Mouse (Mus musculus) 3T3-L1 (cell line): Measurements from ENCODE around the gene Il2ra.

Source experiments
- DNase-seq: peaks from one replicate; pipeline ENCODE4 v3.0.0-alpha.2; 2015; ENCODE audit warnings: low read depth, low spot score

Il2ra gene

DNA sequence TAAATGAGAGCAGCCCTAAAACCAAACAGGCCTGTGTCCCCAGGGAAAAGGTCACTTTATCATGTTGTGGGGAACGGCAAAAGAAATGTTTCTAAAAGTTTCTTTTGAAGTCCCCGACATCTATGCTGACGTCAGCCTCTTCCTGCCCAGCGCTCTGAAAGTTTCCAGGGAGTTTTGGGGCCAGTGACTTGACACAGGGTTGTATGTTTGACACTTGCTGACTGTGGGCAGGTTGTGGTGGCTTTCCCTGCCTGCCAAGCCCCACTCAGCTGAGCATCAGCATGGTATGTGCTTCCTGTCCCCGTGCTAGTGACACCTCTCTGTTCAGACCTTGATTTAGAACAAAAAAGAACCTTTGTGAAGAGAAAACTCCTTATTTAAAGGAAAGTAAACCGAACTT lies 10.7 kb downstream of the Il2ra start:
- no peak for DNase-seq

- DNase-seq: no peak
Measured at GRCm38 (mm10) chr2:11653780-11654179, 11.2 kb downstream of the Il2ra start.

GRCm38 (mm10) chr2:11654990-11655931 lies 12.7 kb downstream of the Il2ra start:
- peak; percentile 80 for DNase-seq

GRCm38 (mm10) chr2:11657581-11657980 lies 15.0 kb downstream of the Il2ra start:
- DNase-seq: no peak

- DNase-seq: no peak
Measured at GRCm38 (mm10) chr2:11659263-11659662, 16.7 kb downstream of the Il2ra start.

DNA sequence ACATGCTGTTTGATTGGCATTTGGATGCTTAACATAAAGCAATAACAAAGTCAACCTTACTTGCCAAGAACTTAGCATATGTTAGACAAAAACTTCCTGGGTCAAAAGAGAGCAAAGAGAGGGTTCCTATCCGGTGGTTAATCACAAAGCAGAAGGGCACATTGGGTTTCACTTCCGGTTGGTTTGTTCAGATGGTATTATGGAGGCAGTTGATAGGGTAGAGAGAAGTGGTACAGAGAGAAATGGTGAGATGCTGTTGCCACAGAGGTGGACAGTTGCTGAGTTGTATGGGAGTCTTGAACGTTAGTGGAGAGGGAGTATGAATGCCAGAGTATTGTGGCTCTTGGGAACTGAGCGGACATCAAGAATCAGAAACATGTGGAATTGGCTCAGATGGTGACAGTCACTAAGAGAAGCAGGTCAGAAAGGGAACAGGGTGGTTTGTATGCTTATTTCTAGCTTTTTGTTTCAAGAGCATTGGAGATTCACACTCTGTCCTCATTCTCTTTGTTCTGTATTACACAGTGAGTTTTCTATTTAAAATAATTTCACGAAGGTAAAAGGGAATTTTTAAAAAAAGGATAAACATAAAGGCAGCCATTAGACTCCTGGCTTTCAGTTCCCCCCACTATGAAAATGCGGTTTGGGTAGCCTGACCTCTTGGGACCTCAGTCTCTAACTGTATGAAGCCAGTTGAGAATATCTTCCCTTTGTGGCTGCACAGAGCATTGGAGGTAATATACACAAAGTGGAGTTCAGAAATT lies 19.7 kb downstream of the Il2ra start:
- no peak for DNase-seq

DNA sequence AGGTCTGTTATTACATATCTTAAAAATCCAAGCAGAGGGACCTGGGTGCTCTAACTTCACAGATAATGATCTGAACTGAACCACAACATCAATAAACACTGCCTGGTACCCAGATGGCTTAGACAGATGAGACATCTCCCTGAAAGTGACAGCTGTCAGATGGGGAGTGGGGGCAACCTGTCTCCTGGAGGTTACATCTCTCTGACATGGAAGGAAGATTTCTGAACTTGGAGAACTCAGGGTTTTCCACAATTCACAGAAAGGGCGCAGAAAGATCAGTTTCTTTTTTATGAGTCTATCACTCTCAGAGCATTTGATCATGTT lies 20.3 kb downstream of the Il2ra start:
- no peak for DNase-seq

- DNase-seq: peak; percentile 78
Measured at GRCm38 (mm10) chr2:11663961-11664360, 21.4 kb downstream of the Il2ra start.

DNA sequence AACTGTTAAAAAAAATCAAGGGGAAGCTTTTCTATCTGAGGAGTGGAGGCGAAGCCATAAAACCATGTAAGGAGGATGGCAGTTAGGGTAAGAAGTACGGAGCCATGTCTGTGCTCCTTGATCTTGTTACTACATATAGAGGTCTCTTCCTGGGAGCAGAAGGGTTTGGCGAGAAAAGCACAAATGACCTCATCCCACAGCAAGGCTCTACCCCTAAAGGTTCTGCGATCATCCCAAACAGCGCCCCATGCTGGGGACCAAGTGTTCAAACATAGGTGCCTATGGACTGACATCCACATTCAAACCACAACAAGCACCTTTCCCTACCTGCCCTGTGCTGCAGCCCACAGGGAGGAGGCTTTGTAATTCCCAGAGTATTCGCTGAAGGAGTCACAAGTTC lies 21.8 kb downstream of the Il2ra start:
- no peak for DNase-seq

- DNase-seq: no peak
Measured at GRCm38 (mm10) chr2:11664806-11665205, 22.2 kb downstream of the Il2ra start.

GRCm38 (mm10) chr2:11665326-11665725 lies 22.7 kb downstream of the Il2ra start:
- no peak for DNase-seq

GRCm38 (mm10) chr2:11672144-11672543 lies 29.5 kb downstream of the Il2ra start:
- peak; percentile 10 for DNase-seq

DNA sequence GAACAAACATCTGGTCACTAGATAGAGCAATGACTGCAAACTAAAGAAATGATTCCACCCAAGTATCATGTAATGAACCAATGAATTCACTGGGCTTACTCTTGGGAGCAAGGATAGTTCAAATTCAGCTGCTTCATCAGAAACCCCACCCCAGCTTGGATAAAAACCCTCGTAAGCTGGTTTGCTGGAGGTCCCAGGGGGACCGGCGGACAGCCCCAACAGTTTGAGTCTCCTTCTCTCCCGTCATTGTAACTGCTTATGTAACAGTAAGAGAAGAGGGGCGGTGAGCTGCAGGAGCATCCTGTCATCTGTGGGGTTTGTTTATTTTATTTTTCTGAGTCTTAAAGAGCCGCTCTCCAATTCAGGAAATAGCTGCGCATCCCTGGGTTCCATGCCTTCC lies 37.0 kb downstream of the Il2ra start:
- DNase-seq: no peak

DNA sequence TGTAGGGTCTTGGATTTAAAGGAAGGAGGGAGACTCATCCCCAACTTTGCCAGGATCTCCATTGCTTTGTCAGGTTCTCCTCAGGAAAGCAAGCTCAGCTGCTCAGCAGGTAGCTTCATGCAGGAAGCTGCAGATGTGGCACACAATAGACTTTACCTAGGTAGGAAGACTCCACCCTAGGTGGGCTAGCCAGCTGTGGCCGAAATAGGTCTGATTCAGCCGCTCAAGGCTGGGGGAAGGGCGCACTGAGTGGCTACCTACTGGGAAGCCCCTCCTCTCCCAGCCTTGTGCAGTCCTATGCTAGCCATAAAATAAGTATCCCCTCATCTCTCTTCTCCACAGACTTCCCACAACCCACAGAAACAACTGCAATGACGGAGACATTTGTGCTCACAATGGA lies 40.1 kb downstream of the Il2ra start:
- DNase-seq: no peak

- no peak for DNase-seq
Measured at GRCm38 (mm10) chr2:11686512-11686911, 43.9 kb downstream of the Il2ra start.

DNA sequence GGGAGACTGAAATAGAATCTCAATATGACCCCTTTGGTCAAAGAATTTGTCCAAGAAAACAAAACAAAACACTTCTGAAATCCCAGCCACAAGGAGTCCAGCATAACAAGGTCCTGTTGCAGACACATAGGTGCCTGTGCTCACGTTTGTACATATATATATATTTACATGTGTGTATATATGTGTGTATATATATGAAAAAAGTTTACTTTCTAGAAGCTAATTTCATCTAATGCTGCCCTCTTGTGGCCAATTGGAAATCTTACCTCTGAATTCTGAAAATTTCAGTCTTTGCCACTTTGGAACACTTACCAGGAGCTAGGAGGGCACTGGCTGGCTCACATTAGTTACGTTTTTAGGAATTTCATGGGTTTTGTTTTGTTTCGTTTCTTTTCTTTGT lies 44.8 kb downstream of the Il2ra start:
- DNase-seq: peak; percentile 69

DNA sequence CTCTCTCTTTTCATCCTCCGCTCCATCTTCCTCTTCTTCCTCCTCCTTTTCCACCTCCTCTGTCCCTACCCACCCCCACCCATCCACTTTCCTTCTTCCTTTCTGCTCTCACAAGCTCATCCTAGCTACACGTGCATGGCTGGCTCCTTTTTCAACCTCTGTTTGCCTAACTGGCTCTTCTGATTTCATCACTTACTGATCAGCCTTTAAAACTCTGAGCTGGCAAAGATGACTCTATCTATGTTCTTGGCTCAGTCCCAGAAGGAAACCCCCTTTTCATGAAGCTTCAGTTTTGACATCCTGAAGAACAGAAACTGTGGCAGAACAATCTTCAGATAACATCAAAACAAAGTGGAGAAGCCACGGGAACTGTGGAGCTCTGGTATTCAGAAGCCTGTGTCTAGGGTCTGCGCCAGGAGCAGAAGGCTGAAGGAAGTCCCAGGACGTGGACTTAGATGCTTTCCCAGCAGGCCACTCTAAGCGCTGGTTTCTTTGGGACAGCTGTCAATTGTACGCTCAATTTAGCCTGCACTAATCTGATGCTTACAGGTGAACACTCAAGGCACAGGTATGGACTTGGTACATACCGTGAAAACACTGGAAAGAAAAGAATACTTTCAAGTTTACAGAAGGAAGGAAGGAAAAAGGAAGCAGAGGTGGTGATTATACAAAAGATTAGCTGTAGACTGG lies 47.7 kb downstream of the Il2ra start:
- no peak for DNase-seq

DNA sequence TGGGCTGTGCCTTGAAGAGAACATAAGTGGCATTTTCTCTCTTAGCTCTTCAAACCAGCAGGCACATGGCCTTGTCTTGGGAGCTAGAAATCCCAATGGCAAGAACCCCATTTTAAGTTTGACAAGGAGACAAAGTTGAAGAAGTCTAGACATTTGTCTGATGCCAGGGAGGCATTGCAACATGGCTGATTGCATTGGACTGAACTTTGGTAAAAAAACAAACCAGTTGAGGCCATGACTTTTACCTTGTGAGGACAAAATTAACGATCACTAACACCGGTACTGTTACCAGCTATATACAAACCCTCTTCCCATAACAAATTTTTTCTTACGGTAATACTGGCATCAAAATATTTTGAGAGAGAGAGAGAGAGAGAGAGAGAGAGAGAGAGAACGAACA lies 50.7 kb downstream of the Il2ra start:
- no peak for DNase-seq

GRCm38 (mm10) chr2:11694104-11694503 lies 51.5 kb downstream of the Il2ra start:
- DNase-seq: no peak

DNA sequence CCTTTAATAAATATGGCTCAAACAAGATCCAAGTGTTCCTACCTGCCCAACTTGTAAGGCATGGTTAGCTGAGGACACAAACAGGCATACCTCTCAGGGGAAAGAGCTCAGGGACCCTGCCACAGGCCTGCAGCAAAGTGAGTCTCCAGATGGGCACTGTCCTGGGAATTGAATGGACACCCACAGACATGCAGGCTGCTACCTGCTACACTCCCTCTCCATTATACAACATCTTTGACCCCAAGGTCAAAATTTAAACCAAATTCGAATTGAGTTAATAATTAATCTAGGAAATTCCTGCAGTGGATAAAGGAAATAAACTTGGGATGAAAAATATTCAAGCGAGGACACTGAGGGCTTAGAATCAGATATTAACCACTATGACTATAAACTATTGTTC lies 53.3 kb downstream of the Il2ra start:
- DNase-seq: no peak

DNA sequence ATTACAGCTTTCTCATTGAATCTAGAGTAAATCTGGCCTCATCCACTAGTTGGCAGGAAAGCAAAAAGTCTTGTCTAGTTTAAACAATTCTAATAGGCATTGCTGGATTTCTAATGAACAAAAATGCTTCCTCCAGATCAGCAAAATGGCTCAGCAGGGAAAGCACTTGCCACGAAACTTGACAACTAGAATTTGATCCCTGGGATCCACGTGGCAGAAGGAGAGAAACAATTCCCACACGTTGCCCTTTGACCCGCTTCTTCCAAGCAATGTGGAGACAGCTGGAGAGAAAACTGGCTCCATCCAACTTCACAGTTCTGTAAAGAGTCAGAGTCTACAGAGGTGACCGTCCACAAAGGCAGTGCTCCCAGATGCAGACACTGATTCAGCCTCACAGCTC lies 56.4 kb downstream of the Il2ra start:
- DNase-seq: no peak

DNA sequence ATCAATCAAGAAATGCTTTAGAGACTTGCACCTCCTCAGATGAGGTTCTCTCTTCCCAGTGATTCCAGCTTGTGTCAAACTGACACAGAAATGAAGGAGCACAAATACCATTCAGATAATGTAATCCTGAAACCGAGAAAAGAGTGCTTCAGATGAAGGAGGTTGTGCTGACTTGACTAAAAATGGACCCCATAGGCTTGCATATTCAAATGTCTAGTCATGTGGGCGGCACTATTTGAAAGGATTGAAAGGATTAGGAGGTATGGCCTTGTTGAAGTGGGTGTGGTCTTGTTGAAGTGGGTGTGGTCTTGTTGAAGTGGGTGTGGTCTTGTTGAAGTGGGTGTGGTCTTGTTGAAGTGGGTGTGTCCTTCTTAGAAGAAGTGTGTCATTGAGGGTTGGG lies 57.3 kb downstream of the Il2ra start:
- no peak for DNase-seq
